Mouse (Mus musculus): ENCODE data around the gene Ccdc27.

Ccdc27 gene

DNA sequence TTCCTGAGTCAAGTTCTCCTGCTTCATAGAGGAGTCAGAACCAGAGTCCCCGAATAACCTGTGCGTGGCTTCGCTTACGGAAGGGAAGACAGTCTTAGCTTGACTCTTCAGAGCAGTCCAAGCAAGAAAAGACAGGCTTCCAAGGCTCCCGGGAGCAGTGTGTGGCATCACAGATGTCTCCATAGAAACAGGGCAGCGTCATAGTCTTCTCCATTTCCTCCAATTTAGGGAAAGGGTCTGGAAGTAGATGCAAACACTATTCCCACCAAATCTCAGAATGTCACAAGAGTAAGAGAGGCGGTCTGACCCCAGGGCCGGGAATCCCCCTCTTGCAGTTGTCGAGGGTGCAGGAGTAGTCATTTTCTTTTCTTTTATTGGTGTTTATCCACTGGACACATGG, at the start of gene Ccdc27:
Ccdc27 (minus strand) TSS at position 101 of the 400 bp plus-strand sequence.
- no peak for DNase-seq

DNA sequence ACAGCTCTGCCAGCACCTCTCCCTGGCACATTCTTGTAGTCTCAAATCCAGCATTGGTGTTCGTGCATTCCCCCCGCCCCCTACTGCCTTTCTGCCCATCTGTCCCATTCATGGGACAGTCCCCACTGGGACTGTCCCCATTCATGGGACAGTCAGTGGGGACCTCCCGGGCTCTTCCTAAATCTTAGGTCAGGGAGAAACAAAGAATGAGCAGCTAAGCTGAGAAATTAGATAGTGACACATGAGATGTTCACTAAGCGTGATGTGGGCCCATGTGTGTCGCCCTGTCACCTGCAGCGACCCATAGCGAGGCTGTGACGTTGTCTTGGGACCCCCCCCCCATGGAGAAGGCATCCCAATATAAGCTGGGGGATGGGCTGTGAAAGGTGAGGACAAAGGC, 48.9 kb upstream of the Ccdc27 start:
- DNase-seq, result no peak

GRCm38 (mm10) chr4:154089205-154089604, 46.7 kb upstream of the Ccdc27 start:
- DNase-seq, result no peak

DNA sequence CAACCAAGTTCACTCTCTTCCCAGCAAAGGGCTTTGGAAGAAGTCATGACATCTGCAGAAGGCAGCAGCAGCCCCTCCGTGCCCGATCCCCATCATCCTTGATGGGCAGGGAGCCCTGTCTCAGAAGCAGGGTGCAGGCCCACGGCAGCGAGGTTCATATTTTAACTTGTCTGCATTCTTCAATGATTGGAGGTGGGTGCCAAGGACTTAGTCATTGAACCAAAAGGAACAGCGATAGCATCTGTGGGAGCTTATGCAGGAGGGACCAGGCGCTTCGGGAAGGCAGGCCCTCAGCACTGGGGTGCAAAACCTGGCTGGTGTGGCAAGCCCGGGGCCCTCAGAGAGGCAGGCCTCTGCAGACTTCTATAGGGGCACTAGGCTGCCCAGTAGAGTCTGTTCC, 44.0 kb upstream of the Ccdc27 start:
- DNase-seq, result no peak

GRCm38 (mm10) chr4:154085856-154086255, 43.4 kb upstream of the Ccdc27 start:
- no peak for DNase-seq

DNA sequence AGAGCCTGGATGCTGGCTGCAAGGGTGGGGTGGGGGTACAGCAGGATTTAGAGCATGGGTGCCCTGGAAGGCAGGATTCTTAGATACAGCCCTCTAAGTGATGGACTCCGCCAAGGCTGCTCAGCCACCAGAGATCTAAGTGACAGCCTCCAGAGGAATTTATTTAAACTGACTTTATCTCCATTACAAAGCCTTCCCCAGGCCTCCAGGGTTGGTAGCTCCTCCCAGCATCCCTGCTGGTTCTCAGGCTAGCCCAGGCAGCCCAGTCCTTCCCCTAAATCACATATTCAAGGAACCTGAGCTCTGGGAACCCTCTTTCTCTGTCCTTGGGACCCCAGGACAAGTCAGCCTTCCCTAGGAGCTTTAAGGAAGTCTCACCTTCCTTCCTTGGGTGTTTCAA, 39.5 kb upstream of the Ccdc27 start:
- no peak for DNase-seq

DNA sequence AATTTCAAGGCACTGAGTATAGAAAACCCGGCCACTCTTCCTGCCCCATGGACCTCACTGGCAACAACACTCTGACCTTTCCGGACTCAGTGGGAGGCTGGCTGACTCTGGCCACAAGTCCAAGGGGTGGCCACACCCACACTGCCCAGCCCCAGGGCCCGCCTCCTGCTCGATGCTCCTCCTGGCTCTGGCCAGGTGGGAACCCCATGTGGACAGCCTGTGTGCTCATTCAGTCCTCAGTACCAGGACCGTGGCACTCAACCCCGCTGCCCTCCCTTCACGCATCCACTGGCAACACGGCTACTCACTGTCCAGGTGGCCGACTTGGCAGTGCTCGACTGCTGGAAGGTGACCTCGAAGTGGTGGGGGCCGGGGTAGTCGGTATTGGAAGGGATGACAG, 38.5 kb upstream of the Ccdc27 start:
- peak; percentile 14 to 41 for DNase-seq

DNA sequence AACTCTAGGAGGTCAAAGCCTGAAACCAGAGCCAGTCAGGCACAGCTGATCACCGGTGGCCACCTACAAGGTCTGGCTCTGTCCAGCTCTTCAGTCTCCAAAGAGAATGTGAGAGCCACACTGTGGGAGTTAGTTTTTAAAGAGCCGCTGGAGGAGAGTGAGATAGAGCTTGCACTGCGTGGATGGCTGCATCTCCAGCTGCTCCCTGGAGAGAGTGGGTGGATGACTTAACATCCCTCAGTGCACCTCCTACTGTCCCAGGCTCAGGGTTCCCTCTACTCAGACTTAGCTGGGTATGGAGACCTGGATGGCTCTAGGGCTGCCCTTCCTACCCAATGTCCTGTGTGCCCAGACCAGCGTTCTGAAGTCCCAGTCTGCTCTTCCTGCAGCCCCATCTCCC, 37.7 kb upstream of the Ccdc27 start:
- DNase-seq, result no peak

DNA sequence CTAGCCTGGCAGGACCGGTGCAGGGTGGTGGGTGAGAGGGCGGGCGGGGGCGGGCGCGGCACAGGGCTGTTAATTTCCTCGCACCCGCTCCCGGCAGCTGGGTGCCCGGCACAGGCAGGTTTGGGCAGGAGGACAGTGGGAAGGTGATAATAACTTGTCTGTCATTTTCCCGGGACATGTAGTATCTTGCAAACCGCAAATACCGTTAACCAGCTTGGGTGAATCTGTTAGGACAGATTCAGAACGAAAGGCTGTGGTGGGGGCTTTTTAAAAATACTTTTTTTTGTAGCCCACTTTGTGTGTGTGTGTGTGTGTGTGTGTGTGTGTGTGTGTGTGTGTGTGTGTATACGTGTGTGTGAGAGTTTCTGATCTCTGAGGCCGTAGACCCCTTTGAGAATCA, 29.5 kb upstream of the Ccdc27 start:
- no peak for DNase-seq

- DNase-seq, result no peak
Measured at GRCm38 (mm10) chr4:154071521-154071920, 29.0 kb upstream of the Ccdc27 start.

GRCm38 (mm10) chr4:154070896-154071295, 28.4 kb upstream of the Ccdc27 start:
- DNase-seq, result peak in 1 of 2 experiments; percentile 14

DNA sequence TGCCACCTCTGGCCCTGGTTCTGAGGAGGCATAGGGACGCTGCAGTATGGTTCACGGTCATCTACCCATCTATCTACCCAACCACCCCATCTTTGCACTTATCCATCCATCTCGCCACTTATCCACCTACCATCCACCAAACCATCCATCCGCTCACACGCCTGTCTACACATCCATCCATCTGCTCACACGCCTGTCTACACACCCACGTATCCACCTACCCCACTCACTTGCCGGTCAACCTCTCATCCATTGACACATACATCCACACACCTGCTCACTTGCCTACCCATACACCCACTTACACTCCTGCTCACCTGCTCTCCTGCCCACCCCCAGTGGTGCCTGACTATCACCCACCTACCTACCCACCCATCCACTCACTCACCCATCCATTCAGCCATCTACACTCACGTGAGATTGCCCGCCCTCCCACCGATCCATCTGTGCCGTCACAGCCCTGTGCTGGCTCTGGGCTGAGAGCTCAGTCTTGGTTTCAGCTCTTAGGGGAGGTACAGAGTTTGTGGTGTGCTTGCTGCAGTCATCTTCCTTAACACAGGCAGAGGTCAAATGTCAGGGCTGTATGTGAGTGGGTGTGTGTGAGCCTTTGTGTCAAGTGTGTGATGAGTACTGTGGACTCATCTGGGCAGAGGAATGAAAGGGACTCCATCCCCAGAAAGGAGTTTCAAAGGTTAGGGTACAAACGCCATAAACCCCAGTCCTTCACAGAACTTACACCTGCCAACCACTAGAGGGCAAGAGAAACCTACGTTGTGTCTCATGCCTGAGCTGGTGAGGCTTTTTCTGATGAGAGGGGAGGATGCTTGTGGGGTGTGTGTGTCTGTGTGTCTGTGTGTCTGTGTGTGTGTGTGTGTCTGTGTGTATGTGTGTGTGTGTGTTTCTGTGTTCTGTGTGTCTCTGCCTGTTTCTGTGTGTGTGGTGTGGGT, 22.6 kb upstream of the Ccdc27 start:
- no peak for DNase-seq

DNA sequence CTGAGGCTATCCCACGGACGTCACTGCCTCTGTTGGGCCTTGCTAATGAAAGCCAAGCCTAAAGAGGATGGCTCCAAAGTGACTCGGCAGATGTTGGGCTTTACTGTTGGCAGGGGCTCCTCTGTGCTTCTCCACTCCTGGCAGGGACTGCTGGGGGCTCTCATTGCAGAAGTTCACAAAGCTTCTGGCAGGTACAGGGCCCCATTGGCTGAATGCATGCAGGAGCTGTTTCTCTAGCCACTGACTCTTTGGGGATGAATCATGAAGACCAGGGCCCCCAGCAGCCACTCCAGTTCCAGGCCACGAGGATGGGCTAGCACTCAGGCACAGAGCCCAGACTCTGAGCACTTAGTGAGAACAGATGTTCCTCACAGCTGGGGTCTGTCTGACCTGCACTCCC, 15.2 kb upstream of the Ccdc27 start:
- DNase-seq, result no peak

- no peak for DNase-seq
Measured at GRCm38 (mm10) chr4:154056661-154057060, 14.2 kb upstream of the Ccdc27 start.

GRCm38 (mm10) chr4:154056046-154056445, 13.6 kb upstream of the Ccdc27 start:
- DNase-seq, result no peak

GRCm38 (mm10) chr4:154055482-154055881, 13.0 kb upstream of the Ccdc27 start:
- no peak for DNase-seq

GRCm38 (mm10) chr4:154053065-154053464, 10.6 kb upstream of the Ccdc27 start:
- DNase-seq, result no peak

- DNase-seq, result no peak
Measured at GRCm38 (mm10) chr4:154051401-154051800, 8.9 kb upstream of the Ccdc27 start.

DNA sequence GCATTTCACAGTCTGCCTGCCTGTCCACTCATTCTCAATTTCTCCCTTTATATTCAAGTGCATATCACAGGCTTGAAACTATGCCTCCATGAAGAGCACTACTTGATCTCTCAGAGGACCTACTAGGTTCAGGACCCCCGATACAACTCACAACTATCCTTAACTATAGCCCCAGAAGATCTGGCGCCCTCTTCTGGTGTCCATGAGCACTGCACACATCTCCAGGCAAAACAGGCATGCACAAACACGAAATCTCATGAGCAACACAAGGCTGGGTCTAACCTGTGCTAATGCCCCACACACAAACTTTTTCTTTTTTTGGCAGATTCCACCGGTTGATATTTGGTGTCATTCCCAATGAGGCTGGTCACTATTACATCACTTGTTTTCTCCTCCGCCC, 3.4 kb upstream of the Ccdc27 start:
- no peak for DNase-seq

DNA sequence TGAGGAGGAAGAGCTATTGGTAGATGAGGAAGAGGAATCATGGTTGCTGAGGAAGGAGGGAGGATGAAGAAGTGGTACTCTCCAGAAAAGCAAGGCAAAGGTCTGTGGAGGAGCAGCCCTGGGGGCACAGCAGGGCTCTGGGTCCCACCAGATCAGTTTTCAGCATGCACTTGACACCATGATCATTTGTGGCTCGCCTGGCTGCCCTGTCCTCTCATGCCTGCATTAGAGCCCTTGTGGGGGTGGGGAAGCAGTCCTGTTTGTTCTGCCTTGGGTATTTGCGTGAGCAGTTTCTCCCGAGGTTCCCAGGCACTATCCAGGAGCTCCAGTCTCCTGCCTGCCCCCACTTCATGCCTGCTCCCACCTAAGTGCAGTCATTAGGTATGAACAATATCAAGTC, 5.4 kb downstream of the Ccdc27 start:
- DNase-seq, result no peak

DNA sequence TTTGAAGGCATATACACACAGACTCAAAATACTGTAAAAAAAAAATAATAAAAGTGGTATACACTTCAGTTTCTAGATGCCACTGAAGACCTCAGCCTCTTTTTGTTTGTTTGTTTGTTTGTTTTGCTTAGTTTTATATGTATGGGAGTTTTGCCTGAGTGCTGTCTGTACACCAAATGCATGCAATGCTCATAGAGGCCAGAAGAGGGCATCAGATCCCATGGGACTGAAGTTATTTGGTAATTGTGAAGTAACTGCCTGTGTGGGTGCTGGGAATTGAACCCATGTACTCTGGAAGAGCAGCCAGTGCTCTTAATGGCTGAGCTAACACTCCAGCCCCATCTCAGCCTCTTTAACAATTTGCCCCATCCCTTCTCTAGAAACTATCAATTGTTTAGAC, 13.8 kb downstream of the Ccdc27 start:
- no peak for DNase-seq

- DNase-seq, result no peak
Measured at GRCm38 (mm10) chr4:154028066-154028465, 14.4 kb downstream of the Ccdc27 start.

DNA sequence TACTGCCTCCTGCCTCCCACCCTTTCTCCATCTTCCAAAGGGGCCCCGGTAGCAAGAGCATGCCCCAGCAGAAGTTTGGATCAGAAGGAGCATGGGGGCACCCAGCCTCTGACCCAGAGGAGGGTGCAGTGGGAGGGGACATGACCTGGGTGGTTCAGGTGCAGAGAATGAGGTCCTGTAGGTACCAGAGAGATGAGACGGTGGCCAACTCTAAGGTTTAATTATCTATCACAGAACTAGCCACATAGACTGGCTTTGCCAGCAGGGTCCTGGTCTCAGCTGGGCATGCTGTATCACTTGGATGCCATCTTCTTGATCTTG, 16.1 kb downstream of the Ccdc27 start:
- no peak for DNase-seq

- peak; percentile 89 to 93 for DNase-seq
Measured at GRCm38 (mm10) chr4:154025641-154026440, 16.6 kb downstream of the Ccdc27 start, which contains the start of gene Smim1. Gene Smim1, minus strand, starts transcription at chr4:154026230.

All from lung, adult 18-20 months (tissue).